Mouse (Mus musculus) E14TG2a.4 (cell line): ENCODE data around the gene Zfp937.
A peak's percentile ranks its signal among the peaks of the same experiment; 100 is the strongest.
"Not testable (repeated sequence)": the region's sequence is repeated elsewhere in the genome, so short reads cannot be mapped to it uniquely, and the experiment has no call there.

ENCODE experiments used
- CTCF ChIP-seq: conservative IDR thresholded peaks from 2 replicates; pipeline ENCODE4 v1.5.1; 2014; ENCODE audit warnings: low read length
- POU5F1 ChIP-seq: IDR thresholded peaks from 2 replicates; pipeline ENCODE4 v1.6.1; 2014; ENCODE audit warnings: low read length, borderline replicate concordance

- TF ChIP-seq CTCF, result peak; percentile 24
- not testable (repeated sequence) for TF ChIP-seq POU5F1
Observed at GRCm38 (mm10) chr2:150181046-150181445, 36.8 kb upstream of the Zfp937 start.
